Mouse (Mus musculus) cortical plate, adult 2 months (tissue): Measurements from ENCODE around the gene Sat2. TPM values are rescaled to one million over a fixed set of nuclear protein-coding genes. Genes with fewer than 3 reads are reported as not detected.
"Not testable (repeated sequence)": the region's sequence is repeated elsewhere in the genome, so short reads cannot be mapped to it uniquely, and the experiment has no call there.

Experiments used
- H3K27ac ChIP-seq: fragments of 200-500 bp; 2 replicates; pipeline ENCODE4 v1.5.1; 2012; ENCODE audit warnings: low read length, control low read depth, inconsistent platforms; ENCODE audit not compliant: insufficient read depth
- H3K4me1 ChIP-seq: fragments of 200-500 bp; 2 replicates; pipeline ENCODE4 v1.6.1; 2011; ENCODE audit warnings: low read length; ENCODE audit not compliant: control insufficient read depth, insufficient read depth
- H3K4me3 ChIP-seq: fragments of 200-500 bp; 2 replicates; pipeline ENCODE4 v1.5.1; 2011; ENCODE audit warnings: mild to moderate bottlenecking, low read length, control low read depth; ENCODE audit not compliant: insufficient read depth
- CTCF ChIP-seq: fragments of 200-500 bp; IDR thresholded peaks from 2 replicates; pipeline ENCODE4 v1.5.1; 2011; ENCODE audit warnings: mild to moderate bottlenecking, control low read depth, low read length; ENCODE audit not compliant: insufficient read depth; ENCODE audit errors: extremely low read depth
- POLR2A ChIP-seq: fragments of 200-500 bp; IDR thresholded peaks from 2 replicates; pipeline ENCODE4 v1.6.1; 2011; ENCODE audit warnings: mild to moderate bottlenecking, low read length, control low read depth; ENCODE audit not compliant: insufficient read depth; ENCODE audit errors: extremely low read depth
- polyA plus RNA-seq: library from polyadenylated mRNA; depleted of rRNA; stranded (reverse); fragments of >200 nt; gene quantifications from 2 replicates; pipeline ENCODE4 v1.2.3, GENCODE M21; 2012

Sat2 gene
- polyA plus RNA-seq, 1 experiment: 18.1 TPM

DNA sequence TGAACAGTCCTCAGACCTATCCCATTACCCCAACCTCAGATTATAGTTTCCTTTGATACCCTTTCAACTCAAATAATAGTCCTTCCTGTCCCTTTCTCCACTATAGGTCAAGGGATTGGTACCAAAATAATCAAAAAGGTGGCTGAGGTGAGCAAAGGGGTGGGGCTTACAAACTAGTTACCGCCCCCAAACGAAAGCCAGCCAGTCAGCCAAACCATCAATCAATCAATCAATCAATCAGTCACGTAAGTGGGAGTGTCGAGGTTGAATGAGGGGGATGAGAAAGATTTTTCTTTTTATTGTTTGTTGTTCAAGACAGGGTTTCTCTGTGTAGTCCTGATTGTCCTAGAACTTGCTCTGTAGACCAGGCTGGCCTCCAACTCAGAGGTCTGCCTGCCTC, 1.2 kb downstream of the Sat2 start:
- peaks cover 3% of the 10 kb centered on the region; the same call in 1 of the 2 replicates for H3K4me1 ChIP-seq
- no peak overlapping the region for H3K27ac ChIP-seq
- H3K4me3 ChIP-seq: peak overlapping the region; percentile 59
- no peak for TF ChIP-seq CTCF
- no peak for TF ChIP-seq POLR2A

DNA sequence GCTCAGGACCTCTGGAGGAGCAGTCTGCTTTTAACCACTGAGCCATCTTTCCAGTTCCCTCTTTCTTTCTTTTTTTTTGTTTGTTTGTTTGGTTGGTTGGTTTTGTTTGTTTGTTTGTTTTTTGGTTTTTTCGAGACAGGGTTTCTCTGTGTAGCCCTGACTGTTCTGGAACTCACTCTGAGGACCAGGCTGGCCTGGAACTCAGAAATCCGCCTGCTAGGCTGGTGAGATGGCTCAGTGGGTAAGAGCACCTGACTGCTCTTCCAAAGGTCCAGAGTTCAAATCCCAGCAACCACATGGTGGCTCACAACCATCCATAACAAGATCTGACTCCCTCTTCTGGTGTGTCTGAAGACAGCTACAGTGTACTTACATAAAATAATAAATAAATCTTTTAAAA, 2.5 kb downstream of the Sat2 start:
- H3K27ac ChIP-seq, H3K4me3 ChIP-seq, H3K4me1 ChIP-seq: not testable (repeated sequence)

DNA sequence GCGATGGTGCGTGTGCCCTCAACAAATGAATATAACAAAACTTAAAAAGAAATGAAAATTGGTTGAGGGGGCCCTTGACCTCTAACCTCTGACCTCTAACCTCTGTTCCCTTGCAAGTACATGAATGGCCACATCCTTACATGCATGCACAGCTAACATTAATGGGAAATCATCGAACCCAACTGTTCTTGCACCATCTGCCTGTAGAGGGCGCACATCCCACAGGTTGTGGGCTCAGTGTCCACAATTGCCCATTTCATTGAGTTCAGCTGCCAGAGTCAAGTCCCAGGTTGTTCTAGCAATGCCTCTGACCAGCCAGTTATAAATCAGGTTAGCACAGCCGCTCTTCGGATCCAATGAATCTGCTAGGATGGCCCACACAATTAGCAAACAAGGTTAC, 6.5 kb downstream of the Sat2 start:
- H3K27ac ChIP-seq: no peak overlapping the region
- TF ChIP-seq CTCF (peak; percentile 97), POLR2A (no peak)
- no peak overlapping the region for H3K4me3 ChIP-seq
- H3K4me1 ChIP-seq: no peaks in the 10 kb centered on the region

DNA sequence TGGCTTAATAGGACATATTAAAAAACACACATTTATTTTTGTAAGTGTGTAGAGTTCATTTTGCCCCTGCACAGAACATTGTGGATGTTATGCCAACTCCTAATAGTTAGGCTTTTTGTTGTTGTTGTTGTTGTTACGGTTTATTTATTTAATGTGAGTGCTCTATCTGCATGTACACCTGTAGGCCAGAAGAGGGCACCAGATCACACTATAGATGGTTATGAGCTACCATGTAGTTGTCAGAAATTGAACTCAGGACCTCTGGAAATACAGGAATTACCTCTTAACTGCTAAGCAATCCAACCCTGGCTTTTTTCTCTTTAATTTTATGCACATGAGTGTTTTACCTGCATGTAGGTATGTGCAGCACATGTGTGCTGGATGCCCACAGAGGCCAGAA, 8.0 kb downstream of the Sat2 start:
- H3K4me3 ChIP-seq: no peak overlapping the region
- TF ChIP-seq POLR2A (no peak), CTCF (no peak)
- H3K4me1 ChIP-seq: peaks cover 1% of the 10 kb centered on the region; the same call in 1 of the 2 replicates
- no peak overlapping the region for H3K27ac ChIP-seq

DNA sequence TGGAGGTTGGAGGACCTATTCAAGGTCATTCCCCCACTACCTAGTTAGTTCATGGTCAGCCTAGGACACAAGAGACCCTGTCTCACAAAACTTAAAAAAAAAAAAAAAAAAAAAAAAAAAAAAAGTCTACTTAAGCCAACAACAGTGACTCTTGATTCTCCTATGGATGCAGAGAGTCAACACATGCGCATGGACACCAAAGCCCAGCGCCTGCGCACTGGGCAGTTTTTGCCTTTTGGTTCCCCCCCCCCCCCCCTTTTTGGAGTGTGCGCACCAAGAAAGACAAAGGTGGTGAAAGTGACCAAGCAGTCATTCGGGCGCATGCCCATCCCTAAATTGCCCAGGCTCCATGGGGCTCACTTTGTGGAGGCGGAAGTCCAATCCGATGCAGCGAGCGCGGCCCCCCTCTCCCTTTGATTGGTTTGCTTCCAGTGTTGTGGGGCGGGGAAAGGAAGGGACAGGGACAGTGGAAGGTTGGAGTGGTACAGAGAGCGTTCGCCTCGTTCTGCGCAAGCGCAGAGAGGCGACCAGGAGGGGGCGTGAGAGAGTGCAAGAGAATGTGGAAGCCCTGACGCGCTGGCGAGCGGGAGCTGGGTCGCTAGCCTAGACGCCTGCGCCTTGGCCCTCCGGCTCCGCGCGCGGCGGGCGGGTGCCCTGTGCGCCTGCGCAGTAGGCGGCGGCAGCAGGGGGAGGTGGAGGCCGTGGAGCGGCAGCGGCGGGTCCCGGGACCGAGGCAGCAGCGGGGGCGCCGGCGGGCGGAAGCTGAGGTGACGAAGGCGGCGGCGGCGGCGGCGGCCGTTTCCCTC, 10.7 kb downstream of the Sat2 start, which contains the start of gene Fxr2:
TSS of gene Fxr2 (plus strand) at position 707 of the 806 bp plus-strand sequence.
- TF ChIP-seq CTCF (peak; percentile 62), POLR2A (peak; percentile 54; the same call in 1 of the 2 replicates)
- Histone ChIP-seq H3K27ac (peak within 1 kb of the TSS; percentile 30; the same call in 1 of the 2 replicates), H3K4me3 (peak within 1 kb of the TSS; percentile 96), H3K4me1 (peaks cover 1% of the 10 kb centered on the region; the same call in 1 of the 2 replicates)

DNA sequence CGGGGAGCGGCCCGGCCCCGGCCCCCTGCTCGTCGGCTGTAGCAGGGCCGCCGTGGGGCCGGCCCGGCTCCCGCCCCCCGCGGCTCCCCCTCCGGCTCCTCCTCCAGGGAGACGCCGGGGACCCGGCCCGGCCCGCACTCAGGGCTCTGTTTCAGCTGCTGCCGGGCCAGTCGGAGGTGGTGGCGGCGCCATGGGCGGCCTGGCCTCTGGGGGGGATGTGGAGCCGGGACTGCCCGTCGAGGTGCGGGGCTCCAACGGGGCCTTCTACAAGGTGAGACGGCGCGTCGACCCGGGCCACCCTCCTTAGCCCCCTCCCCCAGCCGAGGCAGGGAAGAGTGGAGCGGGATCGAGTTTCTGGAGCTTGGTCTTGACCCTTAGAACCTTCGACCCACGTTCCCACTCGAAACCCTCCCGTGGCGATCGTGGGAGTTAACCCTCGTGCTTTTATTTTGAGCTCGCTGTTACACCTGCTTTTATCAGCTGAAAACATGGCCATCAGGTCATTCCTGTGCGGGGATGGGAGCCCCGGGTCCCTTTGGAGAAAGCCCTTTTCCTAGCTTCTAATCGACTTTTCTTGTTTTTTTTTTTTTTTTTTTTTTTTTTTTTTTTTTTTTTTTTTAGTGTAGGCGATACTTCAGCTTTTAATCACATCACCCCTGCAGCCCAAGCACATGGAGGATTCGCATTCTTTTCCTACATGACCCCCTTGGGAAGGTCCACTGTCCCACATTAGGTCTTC, 11.5 kb downstream of the Sat2 start:
- Histone ChIP-seq H3K4me3 (peak overlapping the region; percentile 96), H3K4me1 (peaks cover 1% of the 10 kb centered on the region; the same call in 1 of the 2 replicates), H3K27ac (peak overlapping the region; percentile 30; the same call in 1 of the 2 replicates)
- TF ChIP-seq CTCF (no peak), POLR2A (no peak)

DNA sequence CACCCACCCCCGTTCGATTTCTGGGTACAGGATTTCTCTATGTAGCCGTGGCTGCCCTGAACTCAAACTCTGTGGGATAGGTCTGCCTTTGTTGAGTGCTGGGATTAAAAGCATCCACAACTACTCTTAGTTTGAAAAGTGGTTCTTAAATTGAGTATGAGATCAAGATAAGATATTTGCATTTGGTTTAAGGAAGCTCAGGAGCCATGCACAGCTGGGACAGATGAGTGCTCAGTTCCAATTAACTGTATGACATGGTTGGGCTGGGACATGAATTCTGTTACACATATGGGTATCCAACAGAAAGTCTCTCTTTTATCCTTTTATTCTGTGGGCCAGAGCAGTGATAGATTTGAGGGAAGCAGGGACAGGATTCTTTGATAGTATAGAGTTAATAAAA, 13.6 kb downstream of the Sat2 start:
- H3K4me3 ChIP-seq: no peak overlapping the region
- H3K27ac ChIP-seq: no peak overlapping the region
- H3K4me1 ChIP-seq: peaks cover 1% of the 10 kb centered on the region; the same call in 1 of the 2 replicates
- TF ChIP-seq POLR2A (no peak), CTCF (no peak)

DNA sequence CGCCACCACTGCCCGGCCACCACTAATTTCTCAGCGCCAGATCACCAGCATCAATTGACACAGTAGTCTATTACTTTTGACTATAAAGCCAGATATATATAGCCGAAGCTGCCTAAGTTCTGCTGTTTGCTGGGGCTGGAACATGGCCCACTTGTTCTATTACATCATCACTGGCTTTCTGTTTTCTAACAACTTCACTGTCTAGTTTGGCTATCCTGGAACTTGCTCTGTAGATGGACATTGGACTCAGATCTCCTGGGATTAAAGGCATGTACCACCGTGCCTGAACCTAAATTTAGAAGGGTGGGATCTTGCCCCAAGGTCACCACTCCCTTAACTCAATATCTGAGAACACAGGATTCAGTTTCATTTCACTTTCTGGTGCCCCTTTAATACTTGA, 24.0 kb downstream of the Sat2 start:
- Histone ChIP-seq H3K4me3 (no peak overlapping the region), H3K27ac (no peak overlapping the region), H3K4me1 (no peaks in the 10 kb centered on the region)
- TF ChIP-seq POLR2A (no peak), CTCF (no peak)

DNA sequence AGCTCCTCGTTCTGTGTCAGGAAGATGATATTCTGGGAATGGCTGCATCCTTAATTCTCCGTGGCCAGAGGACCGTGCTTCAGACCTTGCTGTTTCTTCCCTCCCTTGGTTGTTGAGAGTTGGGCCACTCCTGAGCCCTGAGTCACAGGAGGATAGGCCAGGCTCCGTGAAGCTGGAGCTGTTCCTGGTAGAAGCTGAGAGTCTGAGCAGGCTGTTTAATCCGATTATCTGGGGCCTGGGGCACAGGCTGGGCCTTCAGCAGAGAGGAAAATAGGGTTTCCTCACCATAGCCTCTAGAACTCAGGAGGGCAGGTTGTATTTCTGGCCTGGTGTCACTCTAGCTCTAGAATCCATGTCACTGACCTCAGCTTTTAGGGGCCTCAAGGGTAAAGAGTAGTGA, 31.6 kb downstream of the Sat2 start:
- no peak for TF ChIP-seq CTCF
- no peak for TF ChIP-seq POLR2A
- Histone ChIP-seq H3K4me3 (no peak overlapping the region), H3K27ac (no peak overlapping the region), H3K4me1 (no peaks in the 10 kb centered on the region)

DNA sequence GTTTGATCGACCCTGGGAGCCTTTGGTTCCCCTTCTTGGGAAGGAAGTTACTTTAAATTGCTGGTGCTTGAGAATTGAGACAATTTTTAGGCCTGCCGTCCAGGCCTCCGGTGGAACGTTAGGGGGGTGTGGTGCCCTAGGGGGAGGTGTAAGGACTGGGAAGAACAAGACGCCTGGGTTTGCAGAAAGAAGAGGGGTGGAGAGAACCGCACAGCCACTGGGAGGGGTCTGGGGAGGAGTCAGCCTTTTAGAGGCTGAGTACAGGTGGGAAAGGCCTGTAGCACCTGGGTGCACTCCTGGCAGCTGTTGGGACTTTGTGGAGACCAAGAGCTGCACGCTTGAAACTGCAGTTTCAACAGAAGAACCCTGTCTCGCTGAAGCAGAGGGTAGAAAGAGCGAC, 32.9 kb downstream of the Sat2 start:
- no peak for TF ChIP-seq CTCF
- no peak for TF ChIP-seq POLR2A
- Histone ChIP-seq H3K27ac (no peak overlapping the region), H3K4me3 (no peak overlapping the region), H3K4me1 (no peaks in the 10 kb centered on the region)
